Mouse (Mus musculus) testis, adult 2 months (tissue): ENCODE results near the gene Tmem132d.

Source experiments
- CTCF ChIP-seq: fragments of 200-500 bp; IDR thresholded peaks from 2 replicates; pipeline ENCODE4 v1.5.1; 2012; ENCODE audit warnings: low read depth, mild to moderate bottlenecking, inconsistent platforms, low read length, moderate library complexity; ENCODE audit not compliant: control insufficient read depth, insufficient read depth, insufficient replicate concordance
- POLR2A ChIP-seq: fragments of 200-500 bp; IDR thresholded peaks from 2 replicates; pipeline ENCODE4 v1.6.1; 2012; ENCODE audit warnings: low read depth, mild to moderate bottlenecking, inconsistent platforms, low read length, moderate library complexity; ENCODE audit not compliant: control insufficient read depth

DNA sequence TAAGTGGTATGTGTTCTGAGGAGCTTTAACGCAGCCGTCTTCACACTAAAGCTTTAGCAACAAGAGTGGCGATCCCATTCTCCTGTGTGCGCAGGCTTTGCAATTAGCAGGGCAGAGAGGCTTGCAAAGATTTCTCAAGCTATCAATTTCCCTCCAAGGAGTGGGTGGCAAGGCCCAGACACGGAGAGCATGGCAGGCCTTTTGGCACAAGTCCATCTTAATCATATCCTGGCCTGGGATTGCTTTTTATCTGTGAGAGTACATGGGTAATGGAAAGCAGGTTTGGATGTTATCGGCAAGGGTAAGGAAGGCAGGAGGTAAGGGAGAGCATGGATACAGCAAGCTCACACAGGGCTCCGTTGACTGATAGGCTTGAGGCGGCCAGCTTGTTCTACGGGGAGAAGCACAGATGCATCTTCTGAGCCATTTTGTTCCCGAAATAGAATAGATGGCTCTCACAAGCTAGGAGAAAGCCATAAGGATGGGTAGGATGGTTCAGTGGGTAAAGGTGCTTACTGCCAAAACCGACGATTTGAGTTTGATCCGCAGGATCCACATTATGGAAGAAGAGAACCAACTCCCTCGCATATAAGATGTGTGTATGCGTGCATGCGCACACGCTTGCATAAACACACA, 228.1 kb downstream of the Tmem132d start:
- TF ChIP-seq CTCF (no peak), POLR2A (no peak)
